Mouse (Mus musculus): ENCODE measurements around the gene Cdhr1. TPM values are rescaled to one million over a fixed set of nuclear protein-coding genes. Genes with fewer than 3 reads are reported as not detected.

Gene Cdhr1
- total and polyA plus RNA-seq, 3 experiments = under 0.01 TPM; not detected in 2

DNA sequence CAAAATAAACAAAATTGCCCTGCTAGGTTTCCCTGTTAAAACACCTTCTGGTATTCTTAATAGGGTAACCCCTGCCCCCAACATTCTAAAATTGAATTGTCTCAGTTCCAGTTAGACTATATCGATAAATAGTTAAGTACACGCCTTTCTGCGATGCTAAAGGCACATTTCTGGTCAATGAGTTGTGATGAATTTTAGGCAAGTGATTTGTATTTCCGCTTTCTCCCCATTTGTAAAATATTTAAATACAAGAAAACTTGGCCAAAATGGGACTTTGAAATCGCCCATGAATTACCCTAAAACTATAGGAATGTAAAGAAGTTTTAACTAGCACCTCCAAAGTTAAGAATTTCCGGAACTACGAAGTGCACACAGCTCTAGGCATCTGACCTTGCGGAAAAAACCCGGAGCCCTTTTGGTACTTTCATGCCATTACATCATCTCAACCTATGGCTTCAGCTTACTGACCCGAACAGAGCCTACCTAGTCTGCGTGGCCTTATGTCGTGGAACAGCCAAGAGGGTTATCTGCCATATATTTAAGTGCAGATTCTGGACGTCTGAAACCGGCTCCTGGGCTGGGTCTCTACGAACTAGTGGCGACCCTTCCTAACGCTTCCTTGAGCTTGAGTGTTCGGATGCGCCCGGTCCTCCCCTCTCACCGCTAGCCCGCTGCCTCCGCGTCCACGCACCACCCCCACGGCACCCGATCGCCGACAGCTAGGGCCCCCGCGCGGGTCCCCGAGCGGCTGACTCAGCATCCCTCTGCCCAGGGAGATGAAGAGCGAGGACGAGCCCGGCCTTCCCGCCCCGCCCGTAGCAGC is 36.4 kb upstream of the Cdhr1 start:
- DNase-seq (ENCODE audit: low spot score) (peak; percentile 25), ATAC-seq (ENCODE audit: extremely low read depth, insufficient number of reproducible peaks, low FRiP score, poor library complexity, severe bottlenecking) (no peak; the same call in 1 of the 2 replicates)
- TF ChIP-seq POLR2AphosphoS5 (IDR thresholded peaks at IDR 0.05; ENCODE audit: insufficient replicate concordance, low read depth, low read length) (no peak), TAL1 (conservative IDR thresholded peaks at IDR 0.05; ENCODE audit: low read depth, low read length) (no peak), CTCF (IDR thresholded peaks at IDR 0.05; ENCODE audit: low read depth, low read length) (no peak), GATA1 (IDR thresholded peaks at IDR 0.05; ENCODE audit: borderline replicate concordance, low read length) (no peak), GATA2 (IDR thresholded peaks at IDR 0.05; ENCODE audit: borderline replicate concordance, low read depth, low read length) (no peak)
- H3K4me1 ChIP-seq (ENCODE audit: insufficient read depth, low read depth, low read length) = peaks cover 7% of the 10 kb centered on the region
- peak overlapping the region; percentile 83 for H3K4me3 ChIP-seq (ENCODE audit: low read depth, low read length)
- H3K9me3 ChIP-seq (replicated peaks) = no peaks in the 10 kb centered on the region
- peaks cover 36% of the 10 kb centered on the region for H3K36me3 ChIP-seq (replicated peaks)
- H3K27me3 ChIP-seq (ENCODE audit: insufficient read depth, low read length) = no peaks in the 10 kb centered on the region

DNA sequence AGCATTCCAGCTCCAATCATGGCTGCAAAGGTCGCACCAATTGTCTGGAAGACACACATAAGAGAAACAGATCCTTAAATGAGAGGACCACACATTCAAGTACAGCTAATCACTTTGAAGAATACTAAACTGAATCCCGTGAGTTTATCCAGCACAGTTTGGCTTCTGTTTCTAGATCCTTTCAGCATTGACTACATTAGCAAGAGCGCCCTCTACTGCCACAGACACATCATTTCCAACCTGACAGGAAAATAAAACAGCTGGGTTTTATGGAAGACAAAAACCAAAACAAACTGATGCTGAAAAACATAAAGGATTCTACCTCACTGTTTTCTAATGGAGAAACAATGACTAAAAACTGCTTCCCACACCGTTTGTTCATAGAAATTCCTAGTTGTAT is 29.5 kb upstream of the Cdhr1 start:
- Histone ChIP-seq H3K9me3 (replicated peaks) (no peaks in the 10 kb centered on the region), H3K27me3 (ENCODE audit: insufficient read depth, low read length) (no peaks in the 10 kb centered on the region), H3K4me3 (ENCODE audit: low read depth, low read length) (no peak overlapping the region), H3K36me3 (replicated peaks) (peaks cover 82% of the 10 kb centered on the region), H3K4me1 (ENCODE audit: insufficient read depth, low read depth, low read length) (no peaks in the 10 kb centered on the region)
- TF ChIP-seq CTCF (IDR thresholded peaks at IDR 0.05; ENCODE audit: low read depth, low read length) = peak; percentile 31; the same call in 1 of the 2 replicates
- no peak for TF ChIP-seq POLR2AphosphoS5 (IDR thresholded peaks at IDR 0.05; ENCODE audit: insufficient replicate concordance, low read depth, low read length)
- peak; percentile 11 for DNase-seq (ENCODE audit: low spot score)
- no peak for ATAC-seq (ENCODE audit: extremely low read depth, insufficient number of reproducible peaks, low FRiP score, poor library complexity, severe bottlenecking)

DNA sequence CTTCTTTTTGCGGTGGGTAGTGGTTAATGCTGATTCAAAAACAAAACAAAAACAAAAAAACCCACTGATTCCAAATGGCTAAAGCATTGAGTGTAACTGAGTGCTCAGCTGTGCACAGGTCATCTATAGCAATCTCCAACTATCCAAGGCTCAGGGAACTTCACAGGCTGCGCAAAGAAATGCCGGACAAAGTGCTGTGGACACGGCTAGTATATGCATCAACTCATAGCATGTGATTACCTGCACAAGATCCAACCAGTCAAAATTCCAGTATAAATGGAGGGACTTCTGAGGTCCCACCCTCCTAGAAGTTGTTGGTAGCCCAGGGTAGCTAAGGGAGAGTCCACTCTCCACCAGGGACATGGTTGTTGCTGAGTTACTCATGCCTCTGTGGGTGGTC is 21.1 kb upstream of the Cdhr1 start:
- Histone ChIP-seq H3K4me1 (ENCODE audit: insufficient read depth, low read depth, low read length) (no peaks in the 10 kb centered on the region), H3K4me3 (ENCODE audit: low read depth, low read length) (no peak overlapping the region), H3K27me3 (ENCODE audit: insufficient read depth, low read length) (no peaks in the 10 kb centered on the region), H3K9me3 (replicated peaks) (no peaks in the 10 kb centered on the region), H3K36me3 (replicated peaks) (peaks cover 51% of the 10 kb centered on the region)
- DNase-seq (ENCODE audit: low spot score) (no peak), ATAC-seq (ENCODE audit: extremely low read depth, insufficient number of reproducible peaks, low FRiP score, poor library complexity, severe bottlenecking) (no peak)
- TF ChIP-seq TAL1 (conservative IDR thresholded peaks at IDR 0.05; ENCODE audit: low read depth, low read length) (no peak), POLR2AphosphoS5 (IDR thresholded peaks at IDR 0.05; ENCODE audit: insufficient replicate concordance, low read depth, low read length) (no peak), GATA2 (IDR thresholded peaks at IDR 0.05; ENCODE audit: borderline replicate concordance, low read depth, low read length) (no peak), CTCF (IDR thresholded peaks at IDR 0.05; ENCODE audit: low read depth, low read length) (no peak), GATA1 (IDR thresholded peaks at IDR 0.05; ENCODE audit: borderline replicate concordance, low read length) (no peak)

DNA sequence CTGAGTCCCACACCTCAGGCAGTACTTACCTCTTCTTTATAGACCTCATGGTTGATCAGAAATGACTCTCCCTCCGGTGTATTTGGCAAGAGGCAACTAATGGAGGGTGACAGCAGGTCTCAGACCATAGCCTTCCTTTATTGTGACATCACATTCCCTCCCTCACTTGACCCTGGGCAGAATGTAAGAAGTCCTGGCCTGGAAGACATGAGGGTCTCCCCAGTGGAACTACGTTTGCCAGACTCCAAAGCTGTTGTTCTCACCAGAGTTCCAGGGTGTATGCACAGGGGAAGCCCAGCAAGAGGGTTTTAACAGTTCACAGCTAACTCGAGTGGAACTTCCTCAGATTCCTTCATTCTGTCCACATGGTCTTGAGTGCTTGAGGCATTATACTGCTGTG is 15.8 kb upstream of the Cdhr1 start, which contains the start of gene 2610528A11Rik:
Gene 2610528A11Rik (minus strand): TSS at position 101 of the 400 bp plus-strand sequence.
- DNase-seq (ENCODE audit: low spot score) (no peak), ATAC-seq (ENCODE audit: extremely low read depth, insufficient number of reproducible peaks, low FRiP score, poor library complexity, severe bottlenecking) (no peak)
- TF ChIP-seq POLR2AphosphoS5 (IDR thresholded peaks at IDR 0.05; ENCODE audit: insufficient replicate concordance, low read depth, low read length) (no peak), GATA1 (IDR thresholded peaks at IDR 0.05; ENCODE audit: borderline replicate concordance, low read length) (no peak), TAL1 (conservative IDR thresholded peaks at IDR 0.05; ENCODE audit: low read depth, low read length) (no peak), GATA2 (IDR thresholded peaks at IDR 0.05; ENCODE audit: borderline replicate concordance, low read depth, low read length) (no peak), CTCF (IDR thresholded peaks at IDR 0.05; ENCODE audit: low read depth, low read length) (no peak)
- peaks cover 8% of the 10 kb centered on the region; the same call in 1 of the 2 replicates for H3K27me3 ChIP-seq (ENCODE audit: insufficient read depth, low read length)
- H3K9me3 ChIP-seq (replicated peaks) = no peaks in the 10 kb centered on the region
- H3K36me3 ChIP-seq (replicated peaks) = peaks cover 13% of the 10 kb centered on the region
- no peak within 1 kb of the TSS for H3K4me3 ChIP-seq (ENCODE audit: low read depth, low read length)
- H3K4me1 ChIP-seq (ENCODE audit: insufficient read depth, low read depth, low read length) = no peaks in the 10 kb centered on the region

DNA sequence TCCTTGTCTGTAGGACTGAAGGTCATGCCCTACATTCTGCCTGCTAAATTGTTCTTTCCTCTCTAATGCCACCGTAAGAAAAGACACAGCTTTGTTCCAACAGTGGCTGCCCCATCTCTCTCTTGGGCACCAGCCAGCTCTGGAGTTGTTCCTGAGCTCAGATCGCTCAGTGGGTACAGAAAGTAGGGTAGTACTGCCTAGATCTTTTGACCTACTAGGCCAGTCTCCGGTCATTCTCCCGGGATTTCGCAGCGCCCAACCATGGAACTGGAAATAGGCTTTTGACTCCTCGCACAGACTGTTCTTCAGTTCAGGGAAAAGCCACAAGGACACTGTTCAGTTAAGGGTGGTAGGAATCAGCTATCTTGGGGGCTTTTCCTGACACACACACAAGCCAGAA is 14.8 kb upstream of the Cdhr1 start:
- peaks cover 5% of the 10 kb centered on the region for H3K36me3 ChIP-seq (replicated peaks)
- H3K4me3 ChIP-seq (ENCODE audit: low read depth, low read length) = no peak overlapping the region
- no peaks in the 10 kb centered on the region for H3K9me3 ChIP-seq (replicated peaks)
- no peaks in the 10 kb centered on the region for H3K4me1 ChIP-seq (ENCODE audit: insufficient read depth, low read depth, low read length)
- DNase-seq (ENCODE audit: low spot score) (no peak), ATAC-seq (ENCODE audit: extremely low read depth, insufficient number of reproducible peaks, low FRiP score, poor library complexity, severe bottlenecking) (no peak)
- peaks cover 8% of the 10 kb centered on the region; the same call in 1 of the 2 replicates for H3K27me3 ChIP-seq (ENCODE audit: insufficient read depth, low read length)
- TF ChIP-seq GATA2 (IDR thresholded peaks at IDR 0.05; ENCODE audit: borderline replicate concordance, low read depth, low read length) (no peak), POLR2AphosphoS5 (IDR thresholded peaks at IDR 0.05; ENCODE audit: insufficient replicate concordance, low read depth, low read length) (no peak), TAL1 (conservative IDR thresholded peaks at IDR 0.05; ENCODE audit: low read depth, low read length) (no peak), GATA1 (IDR thresholded peaks at IDR 0.05; ENCODE audit: borderline replicate concordance, low read length) (no peak), CTCF (IDR thresholded peaks at IDR 0.05; ENCODE audit: low read depth, low read length) (no peak)

- no peaks in the 10 kb centered on the region for H3K4me1 ChIP-seq (ENCODE audit: insufficient read depth, low read depth, low read length)
- ATAC-seq (ENCODE audit: extremely low read depth, insufficient number of reproducible peaks, low FRiP score, poor library complexity, severe bottlenecking) = no peak
- H3K27me3 ChIP-seq (ENCODE audit: insufficient read depth, low read length) = peaks cover 10% of the 10 kb centered on the region; the same call in 1 of the 2 replicates
- H3K9me3 ChIP-seq (replicated peaks) = no peaks in the 10 kb centered on the region
- DNase-seq (ENCODE audit: low spot score) = no peak
- no peak overlapping the region for H3K4me3 ChIP-seq (ENCODE audit: low read depth, low read length)
- TF ChIP-seq TAL1 (conservative IDR thresholded peaks at IDR 0.05; ENCODE audit: low read depth, low read length) (no peak), POLR2AphosphoS5 (IDR thresholded peaks at IDR 0.05; ENCODE audit: insufficient replicate concordance, low read depth, low read length) (no peak), CTCF (IDR thresholded peaks at IDR 0.05; ENCODE audit: low read depth, low read length) (no peak), GATA1 (IDR thresholded peaks at IDR 0.05; ENCODE audit: borderline replicate concordance, low read length) (no peak)
- H3K36me3 ChIP-seq (replicated peaks) = no peaks in the 10 kb centered on the region
Measured at GRCm38 (mm10) chr14:37111371-37111770, 13.2 kb upstream of the Cdhr1 start.

All from G1E (cell line).